Mouse (Mus musculus): ENCODE measurements around the gene S1pr4.
A peak's percentile ranks its signal among the peaks of the same experiment; 100 is the strongest.

The S1pr4 gene

GRCm38 (mm10) chr10:81494260-81495041 lies 5.5 kb downstream of the S1pr4 start:
- no peak for DNase-seq (ENCODE audit: low spot score in 2 of 2)

DNA sequence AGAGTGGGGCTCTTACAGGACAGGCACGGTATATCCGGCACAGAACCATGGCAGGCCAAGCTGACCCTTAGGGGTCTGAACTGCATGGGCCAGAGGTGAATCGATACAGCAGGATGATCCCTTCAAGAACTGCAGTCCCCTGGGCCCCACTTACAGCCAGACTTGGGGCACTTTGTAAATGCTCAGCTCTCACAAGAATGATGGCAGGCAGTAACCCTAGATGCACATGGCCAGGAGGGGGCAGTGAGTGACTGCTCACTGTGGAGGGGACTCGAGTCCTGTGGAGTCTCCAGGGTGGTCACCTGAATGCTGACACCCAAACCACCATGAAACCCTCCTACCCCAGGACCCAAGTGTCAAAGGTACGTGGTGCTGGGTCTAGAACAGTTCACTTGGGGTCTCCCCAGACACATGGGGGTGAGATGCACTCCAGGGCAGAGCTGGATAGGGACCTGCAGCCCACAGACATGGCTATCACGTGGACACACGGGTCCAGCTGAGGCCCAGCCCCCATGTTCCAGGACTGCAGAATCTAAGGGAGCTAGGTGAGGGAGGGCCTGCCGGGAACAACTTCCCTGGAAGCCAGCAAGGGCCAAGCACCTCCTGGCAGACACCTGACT lies 6.2 kb downstream of the S1pr4 start:
- peak in 1 of 2 experiments; percentile 40 for DNase-seq (ENCODE audit: low spot score in 2 of 2)

DNA sequence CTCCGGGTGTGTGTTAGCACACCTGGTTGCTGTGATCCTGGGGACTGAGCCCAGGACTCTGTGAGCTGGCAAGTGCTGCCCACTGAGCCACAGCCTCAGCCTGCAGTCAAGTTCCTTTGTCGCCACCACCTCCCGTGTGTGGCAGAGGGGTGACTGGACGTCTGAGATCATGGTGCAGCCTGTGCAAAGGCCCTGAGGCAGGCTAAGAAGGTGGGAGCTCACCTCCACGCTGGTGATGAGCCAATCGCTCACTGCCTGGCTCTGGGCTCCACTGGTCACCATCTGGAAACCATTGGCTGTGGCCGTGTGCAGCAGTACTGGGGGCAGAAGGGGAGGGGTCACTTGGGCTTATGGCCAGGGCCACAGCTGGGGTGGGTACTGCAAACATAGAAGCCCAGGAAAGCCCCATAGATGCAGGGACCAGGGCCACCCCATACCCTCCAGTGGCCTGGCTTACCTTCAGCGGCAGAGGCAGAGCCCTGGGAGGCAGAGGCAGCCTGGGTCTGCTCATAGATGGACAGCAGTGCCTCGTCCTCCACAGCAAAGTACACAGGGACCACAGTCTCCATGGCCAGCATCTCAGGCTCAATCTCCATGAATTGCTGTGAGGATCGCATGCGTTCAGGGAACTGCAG lies 7.2 kb downstream of the S1pr4 start:
- DNase-seq (ENCODE audit: low spot score in 2 of 2): no peak

- DNase-seq (ENCODE audit: low spot score in 2 of 2): no peak
These were observed 8.9 kb downstream of the S1pr4 start for GRCm38 (mm10) chr10:81491018-81491417.

- DNase-seq (ENCODE audit: low spot score in 2 of 2): no peak
These were observed 10.0 kb downstream of the S1pr4 start for GRCm38 (mm10) chr10:81489941-81490340.

DNA sequence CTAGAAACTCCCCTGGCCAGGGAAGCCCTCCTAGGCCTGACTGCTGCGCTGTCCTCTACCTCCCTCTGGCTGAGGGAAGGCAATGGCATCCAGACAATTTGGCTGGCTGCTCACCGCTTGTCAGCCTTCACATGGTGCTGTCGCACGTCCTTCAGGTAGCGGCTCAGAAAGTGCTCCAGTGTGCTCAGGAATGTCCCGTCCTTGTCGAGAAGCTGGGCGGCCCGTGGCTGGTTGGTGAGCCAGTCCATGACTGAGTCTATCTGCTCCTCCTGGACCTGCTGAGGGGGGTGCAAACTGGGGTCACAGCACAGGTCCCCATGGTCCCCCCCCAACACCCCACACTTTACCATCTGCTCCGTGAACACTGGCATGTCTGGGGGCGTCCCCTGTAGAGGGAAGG lies 11.9 kb downstream of the S1pr4 start:
- DNase-seq (ENCODE audit: low spot score in 2 of 2): no peak

GRCm38 (mm10) chr10:81486496-81486895 lies 13.4 kb downstream of the S1pr4 start:
- DNase-seq (ENCODE audit: low spot score in 2 of 2): no peak

GRCm38 (mm10) chr10:81485479-81486018 lies 14.4 kb downstream of the S1pr4 start:
- DNase-seq (ENCODE audit: low spot score in 2 of 2): no peak

GRCm38 (mm10) chr10:81485060-81485449 lies 14.9 kb downstream of the S1pr4 start:
- DNase-seq (ENCODE audit: low spot score in 2 of 2): no peak

GRCm38 (mm10) chr10:81484441-81485059 lies 15.4 kb downstream of the S1pr4 start:
- DNase-seq (ENCODE audit: low spot score in 2 of 2): no peak

- peak in 1 of 2 experiments; percentile 57 for DNase-seq (ENCODE audit: low spot score in 2 of 2)
These were observed 15.9 kb downstream of the S1pr4 start for GRCm38 (mm10) chr10:81483983-81484382.

- peak; percentile 47 to 56 for DNase-seq (ENCODE audit: low spot score in 2 of 2)
These were observed 17.4 kb downstream of the S1pr4 start, which contains the start of gene Celf5 for GRCm38 (mm10) chr10:81482533-81482889. Celf5 (minus strand) TSS chr10:81482709.

DNA sequence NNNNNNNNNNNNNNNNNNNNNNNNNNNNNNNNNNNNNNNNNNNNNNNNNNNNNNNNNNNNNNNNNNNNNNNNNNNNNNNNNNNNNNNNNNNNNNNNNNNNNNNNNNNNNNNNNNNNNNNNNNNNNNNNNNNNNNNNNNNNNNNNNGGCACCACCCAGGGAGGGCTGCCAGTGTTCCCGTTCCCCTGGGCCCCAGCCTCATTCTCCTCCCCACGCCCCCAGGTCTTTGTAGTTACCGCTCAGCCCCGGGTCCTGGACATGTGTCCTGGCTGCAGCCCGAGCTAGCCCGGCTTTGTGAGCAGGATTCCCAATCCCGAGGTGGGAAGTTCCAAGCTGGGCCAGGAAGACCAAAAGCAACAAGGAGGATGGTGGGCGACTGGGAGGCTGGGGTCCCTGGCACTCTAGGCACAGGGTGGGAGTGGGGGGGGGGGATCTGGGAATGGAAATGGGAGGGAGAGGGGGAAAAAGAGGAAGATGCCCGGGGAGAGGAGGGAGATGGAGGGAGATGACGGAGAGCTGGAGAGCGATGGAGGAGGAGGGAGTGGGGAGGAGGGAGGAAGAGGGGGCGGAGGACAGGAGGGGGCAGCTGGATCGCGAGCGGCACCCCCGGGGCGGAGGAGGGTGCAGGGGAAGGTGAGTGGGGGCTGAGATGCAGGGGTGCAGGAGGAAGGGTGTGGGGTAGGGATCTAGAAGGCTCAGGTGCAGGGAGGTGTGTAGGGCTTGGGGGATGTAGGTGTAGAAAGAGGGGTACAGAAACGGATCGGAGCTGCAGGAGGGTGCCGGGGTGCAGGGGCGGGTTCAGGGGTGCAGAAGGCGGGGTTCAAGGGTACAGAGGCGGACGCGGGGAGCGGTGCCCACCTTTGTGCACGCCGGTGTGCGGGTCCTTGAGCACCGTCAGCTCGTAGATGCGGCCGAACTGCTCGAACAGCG lies 18.1 kb downstream of the S1pr4 start:
- no peak for DNase-seq (ENCODE audit: low spot score in 2 of 2)

- DNase-seq (ENCODE audit: low spot score in 2 of 2): no peak
These were observed 25.5 kb downstream of the S1pr4 start for GRCm38 (mm10) chr10:81474461-81474860.

GRCm38 (mm10) chr10:81473003-81473451 lies 26.9 kb downstream of the S1pr4 start:
- peak in 1 of 2 experiments; percentile 63 for DNase-seq (ENCODE audit: low spot score in 2 of 2)

DNA sequence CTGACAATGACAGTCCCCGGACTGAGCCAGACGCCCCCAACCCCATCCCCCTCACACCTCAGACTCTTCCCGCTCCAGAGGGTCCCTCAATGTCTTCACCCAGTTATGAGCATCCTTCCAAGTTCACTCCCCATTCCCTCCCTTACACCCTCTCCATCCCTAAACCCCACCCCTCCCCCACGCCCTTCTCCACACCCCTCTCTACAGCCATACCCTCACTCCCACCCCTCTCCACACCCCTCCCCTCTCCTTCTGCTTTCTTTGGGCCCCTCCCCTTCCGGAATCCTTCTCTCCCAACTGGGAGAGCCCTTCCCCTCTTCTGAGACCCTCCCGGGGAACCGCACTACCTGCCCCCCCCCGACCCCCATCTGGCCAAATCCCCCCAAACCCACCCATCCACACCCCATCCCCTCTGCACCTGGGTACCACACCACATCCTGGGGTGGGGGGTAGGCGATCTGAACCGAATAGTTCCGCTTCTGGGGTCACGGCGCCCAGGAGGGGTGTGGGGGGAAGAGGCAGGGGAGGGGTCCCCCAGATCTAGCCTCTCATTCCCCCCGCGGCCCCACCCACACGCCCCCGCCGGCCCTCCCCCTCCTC lies 27.4 kb downstream of the S1pr4 start:
- DNase-seq (ENCODE audit: low spot score in 2 of 2): no peak

GRCm38 (mm10) chr10:81470454-81470853 lies 29.5 kb downstream of the S1pr4 start:
- DNase-seq (ENCODE audit: low spot score in 2 of 2): peak in 1 of 2 experiments; percentile 39

GRCm38 (mm10) chr10:81469253-81469652 lies 30.7 kb downstream of the S1pr4 start:
- no peak for DNase-seq (ENCODE audit: low spot score in 2 of 2)

- no peak for DNase-seq (ENCODE audit: low spot score in 2 of 2)
These were observed 32.2 kb downstream of the S1pr4 start for GRCm38 (mm10) chr10:81467670-81468235.

DNA sequence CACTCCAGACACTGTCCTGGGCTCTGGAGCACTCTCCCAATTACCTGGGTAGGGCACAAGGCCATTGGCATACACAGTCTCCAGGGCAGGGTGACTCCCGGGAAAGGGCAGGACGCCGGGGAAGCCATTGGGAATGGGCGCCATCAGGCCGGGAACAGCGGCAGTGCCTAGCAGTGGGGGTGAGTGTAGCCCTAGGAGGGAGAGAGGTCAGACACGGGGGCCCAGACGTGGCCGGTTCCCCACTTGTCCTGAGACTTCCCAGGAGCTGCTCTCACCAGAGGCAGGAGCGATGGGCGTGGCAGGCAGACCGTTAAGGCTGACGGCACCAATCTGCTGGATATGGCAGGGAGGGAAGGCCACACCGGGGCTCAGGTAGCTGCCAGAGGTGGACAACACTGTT lies 33.1 kb downstream of the S1pr4 start:
- DNase-seq (ENCODE audit: low spot score in 2 of 2): no peak
